Mouse (Mus musculus) layer of hippocampus, adult 11-12 months (tissue): ENCODE measurements around the gene Ip6k1.

ENCODE experiments used
- DNase-seq: peaks from one replicate; pipeline ENCODE4 v3.0.0; 2022; ENCODE audit warnings: low spot score

The Ip6k1 gene

DNA sequence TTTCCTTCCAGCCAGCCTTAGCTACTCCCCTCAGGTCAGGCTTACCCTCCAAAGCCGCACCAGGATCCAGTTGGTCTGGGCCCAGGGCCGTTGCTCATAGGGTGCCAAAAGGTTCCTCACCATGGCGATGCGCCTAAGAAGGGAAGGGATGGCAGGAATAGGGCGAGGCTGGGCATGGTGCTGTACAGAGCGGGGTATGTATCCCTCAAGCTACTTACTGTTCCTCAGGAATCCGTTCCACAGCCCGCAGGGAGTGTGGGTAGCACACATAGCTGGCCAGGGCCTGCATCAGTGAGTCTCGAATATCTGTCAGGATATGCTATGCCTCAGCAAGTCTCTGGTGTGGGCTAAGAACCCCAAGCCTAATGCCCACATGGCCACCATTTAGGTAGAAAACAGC, 56.0 kb downstream of the Ip6k1 start:
- DNase-seq = no peak

DNA sequence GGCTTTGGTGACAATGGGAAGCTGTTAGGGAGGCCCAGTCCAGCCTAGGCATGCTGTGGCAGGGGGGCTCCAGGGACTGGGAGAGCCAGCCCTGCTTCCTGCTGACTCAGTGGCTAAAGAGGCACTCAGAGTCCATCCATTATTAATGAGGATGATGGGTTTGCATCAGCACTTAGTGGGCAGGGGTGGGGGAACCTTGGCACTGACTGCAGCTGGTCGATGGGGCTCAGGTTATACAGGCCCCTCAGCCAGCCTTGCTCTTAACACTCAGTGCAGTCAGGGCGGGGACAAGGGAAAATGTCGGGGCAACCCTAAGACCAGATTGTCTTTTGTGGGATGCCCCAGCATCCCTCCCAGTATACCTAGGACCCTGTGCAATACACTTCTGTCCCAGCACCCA, 59.8 kb downstream of the Ip6k1 start:
- DNase-seq = no peak

DNA sequence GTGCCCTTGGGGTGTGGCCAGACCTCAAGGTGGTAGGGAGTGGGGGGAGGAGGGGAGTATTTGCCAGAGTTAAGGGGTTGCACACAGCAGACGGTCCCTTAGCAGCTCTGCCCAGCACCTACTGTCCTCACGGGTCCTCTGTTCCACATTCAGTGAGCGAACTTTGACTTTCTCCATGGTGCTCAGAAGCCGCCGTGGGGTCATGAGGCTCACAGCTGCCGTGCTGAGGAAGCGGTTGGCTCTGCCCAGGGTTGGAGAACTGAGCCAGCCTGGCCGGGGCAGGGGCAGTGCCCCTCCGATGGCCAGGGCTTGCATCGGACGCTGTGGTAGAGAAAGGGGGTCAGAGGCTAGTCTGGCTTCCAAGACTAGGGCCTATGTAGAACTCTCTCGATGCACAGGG, 61.1 kb downstream of the Ip6k1 start:
- DNase-seq = no peak

DNA sequence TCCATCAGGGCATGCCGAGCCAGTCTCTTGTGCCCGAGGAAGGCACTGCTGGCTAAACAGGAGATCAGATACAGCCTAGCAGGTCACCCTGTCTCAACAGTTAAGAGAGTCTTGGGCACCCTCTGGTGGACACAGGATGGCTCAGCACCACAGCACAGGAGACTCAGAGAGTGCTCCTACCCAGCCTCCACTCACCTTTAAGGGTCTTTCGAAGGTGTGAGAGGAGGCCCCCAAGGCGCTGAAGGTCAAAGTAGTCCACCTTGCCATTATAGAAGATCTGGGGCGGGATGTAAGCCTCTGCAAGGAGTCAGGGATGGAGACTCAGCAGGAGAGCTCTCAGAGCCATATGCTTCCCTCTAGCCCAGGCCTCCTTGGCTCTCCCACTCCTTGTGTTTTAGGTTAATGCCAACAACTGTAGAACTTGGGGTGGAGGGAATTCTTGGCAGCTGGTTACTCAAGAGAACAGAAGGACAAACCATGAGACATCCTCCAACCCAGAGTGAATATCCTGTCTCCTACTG, 63.2 kb downstream of the Ip6k1 start:
- peak; percentile 72 for DNase-seq

DNA sequence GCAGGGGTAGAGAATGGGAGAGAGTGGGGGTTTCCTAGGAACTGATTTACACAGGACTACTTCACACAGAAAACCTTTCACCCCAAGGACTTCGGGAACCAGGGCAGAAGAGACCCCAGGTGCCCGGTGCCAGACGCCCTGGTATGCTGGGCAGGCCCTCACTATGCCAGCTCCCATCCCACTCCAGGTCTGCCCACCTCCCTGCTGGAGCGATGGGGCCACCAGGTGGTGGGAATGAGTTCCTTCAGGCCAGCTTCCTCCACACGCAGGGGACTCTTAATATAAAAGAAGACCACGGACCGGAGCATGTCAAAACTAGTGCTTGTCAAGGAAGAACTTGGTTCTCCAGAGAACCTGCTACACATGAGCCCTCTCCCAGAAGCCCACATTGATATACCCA, 64.9 kb downstream of the Ip6k1 start:
- DNase-seq = no peak

DNA sequence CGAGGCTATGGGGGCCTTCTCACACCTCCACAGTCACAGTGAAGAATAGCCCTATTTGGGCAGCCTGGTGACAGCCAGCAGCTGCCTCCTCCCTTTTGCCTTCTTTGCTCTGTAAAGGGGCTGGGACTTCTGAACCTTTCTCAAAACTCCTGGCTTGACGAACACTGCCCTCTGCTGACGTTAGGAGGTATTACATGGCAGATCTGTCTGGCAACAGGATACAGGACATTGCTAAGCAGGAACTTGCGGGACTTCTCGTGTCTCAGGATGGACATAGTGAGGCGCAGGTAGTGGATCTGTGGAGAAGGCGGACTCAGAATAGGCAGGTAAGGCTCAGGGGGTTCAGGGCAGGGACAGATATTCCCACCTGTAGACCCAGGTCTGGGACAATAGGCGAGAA, 65.6 kb downstream of the Ip6k1 start:
- DNase-seq = peak; percentile 86

DNA sequence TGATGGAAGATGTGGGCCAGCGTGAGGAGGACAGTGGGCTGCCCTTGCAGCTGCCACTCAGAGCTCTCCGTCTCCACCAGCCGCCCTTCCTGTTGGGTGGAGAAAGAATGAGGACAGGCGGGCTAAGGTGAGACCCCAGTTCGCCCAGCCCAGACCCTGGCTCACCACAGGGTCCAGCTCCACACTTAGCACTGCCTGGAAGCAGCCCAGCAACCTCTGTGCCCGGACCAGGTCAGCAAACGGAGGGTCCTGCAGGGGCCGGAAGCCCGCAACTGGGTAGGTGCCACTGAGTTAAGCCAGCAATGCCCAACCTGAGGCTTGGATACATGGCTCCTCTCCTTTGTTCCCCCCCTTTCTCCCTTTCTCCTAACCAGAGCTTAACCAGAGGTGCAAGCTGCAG, 66.7 kb downstream of the Ip6k1 start:
- DNase-seq = no peak

DNA sequence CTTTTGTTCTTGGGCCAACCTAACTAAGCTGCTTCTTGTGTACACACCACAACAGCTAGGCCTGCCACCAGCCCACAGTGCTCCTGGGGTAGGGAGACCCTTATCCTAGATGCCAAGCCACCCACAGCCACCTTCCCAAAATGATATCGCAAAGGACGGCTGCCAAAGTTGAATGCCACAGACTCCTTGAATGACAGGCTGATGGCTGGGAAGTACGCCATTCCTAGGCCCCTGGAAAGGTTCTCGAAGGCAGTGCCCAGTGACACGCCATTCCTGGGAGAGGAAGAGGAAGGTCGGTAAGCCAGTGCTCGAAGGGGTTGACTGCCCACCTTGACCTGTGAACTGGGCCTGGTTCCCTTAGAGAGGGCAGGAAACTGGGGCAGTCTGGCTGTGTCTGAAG, 67.2 kb downstream of the Ip6k1 start:
- DNase-seq = no peak

DNA sequence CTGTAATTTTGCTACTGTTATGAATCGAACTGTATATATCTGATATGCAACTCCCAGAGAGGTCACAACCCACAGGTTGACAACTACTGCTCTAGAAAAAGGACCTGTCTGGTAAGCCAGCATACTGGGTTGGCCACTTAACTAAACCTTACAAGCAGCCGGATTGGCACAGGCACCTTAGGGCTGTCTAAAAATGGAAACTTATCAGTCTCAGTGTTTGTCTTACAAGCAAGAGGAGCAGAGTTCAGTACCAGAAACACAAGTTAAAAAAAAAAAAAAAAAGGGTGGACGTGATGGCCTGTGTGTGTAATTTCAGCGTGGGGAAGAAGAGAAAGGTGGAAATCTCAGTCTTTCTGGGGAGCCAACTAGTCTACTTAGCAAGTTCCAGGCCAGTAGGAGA, 69.5 kb downstream of the Ip6k1 start:
- DNase-seq = no peak

DNA sequence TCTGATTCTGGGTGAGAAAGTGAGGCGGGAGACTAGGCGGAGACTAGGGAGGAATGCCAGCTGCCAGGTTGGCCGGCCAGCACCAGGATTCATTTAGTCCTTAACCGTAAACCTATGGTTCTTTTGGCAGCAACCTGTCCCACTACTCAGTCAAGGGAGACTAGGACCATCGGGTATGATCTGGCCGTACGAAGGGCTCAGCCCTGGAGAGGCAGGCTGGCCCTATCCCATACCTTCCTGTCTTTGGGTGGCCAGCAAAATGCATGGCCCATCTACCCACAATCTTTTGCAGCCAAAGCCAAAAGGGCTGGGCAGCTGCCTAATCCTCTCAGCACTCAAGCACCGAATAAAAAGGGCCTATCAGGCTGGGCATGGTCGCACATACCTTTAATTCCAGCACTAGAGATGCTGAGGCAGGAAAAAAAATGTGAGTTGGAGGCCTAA, 70.2 kb downstream of the Ip6k1 start:
- DNase-seq = no peak

DNA sequence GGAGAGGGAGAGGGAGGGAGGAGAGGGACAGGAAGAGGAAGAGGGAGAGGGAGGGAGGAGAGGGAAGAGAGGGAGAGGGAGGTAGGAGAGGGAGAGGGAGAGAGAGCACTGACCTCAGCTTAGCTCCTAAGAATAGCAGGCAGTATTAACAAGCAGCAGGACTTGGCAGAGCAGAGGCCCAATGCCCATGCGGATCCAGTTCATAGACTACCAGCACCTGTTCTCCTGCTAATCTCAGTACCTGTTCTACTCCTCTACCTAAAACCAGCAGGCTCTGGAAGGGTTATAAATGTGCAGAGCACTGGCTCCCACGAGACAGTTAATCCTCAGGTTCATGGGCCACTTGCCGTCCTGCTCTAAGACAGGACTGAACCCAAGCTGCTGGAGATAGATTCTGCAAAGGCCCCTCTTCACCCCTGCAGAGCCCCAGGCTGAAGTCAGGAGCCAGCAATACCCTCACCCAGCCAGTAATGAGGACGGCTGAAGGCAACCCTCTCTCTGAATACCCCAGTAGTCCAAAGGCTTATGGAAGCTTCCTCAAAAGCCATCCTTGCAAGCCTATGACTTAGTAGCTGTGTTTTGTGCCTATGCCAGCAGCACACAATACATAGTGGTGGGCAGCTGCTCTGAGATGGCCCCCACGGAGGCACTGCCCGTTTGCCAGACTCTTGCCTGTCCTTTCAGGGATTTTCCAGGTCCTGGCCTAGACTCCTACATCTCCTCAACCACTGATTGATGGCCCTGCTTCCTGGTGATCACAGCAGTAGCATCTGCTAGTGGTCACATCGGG, 71.0 kb downstream of the Ip6k1 start:
- DNase-seq = no peak

DNA sequence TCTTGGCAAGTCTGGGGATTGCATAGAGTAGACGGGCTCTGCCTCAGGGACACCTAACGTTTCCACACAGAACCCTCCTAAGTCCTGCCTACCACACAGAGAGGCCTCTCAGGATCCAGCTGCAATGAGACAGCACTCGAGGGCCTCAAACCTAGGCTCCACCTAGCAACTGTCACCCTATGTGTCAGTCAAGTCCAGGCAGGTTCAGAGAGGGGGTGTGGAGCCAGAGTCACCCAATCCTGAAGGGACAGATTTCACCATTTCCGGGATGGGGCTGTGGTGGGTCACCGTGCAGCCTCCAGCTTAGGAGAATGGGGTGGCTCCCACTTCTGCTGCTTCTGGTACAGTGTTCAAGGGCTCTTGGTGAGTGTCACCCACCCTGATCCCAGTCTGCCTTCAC, 77.9 kb downstream of the Ip6k1 start, which contains the start of gene Mst1:
TSS of gene Mst1 (plus strand) at position 269 of the 400 bp plus-strand sequence.
- no peak for DNase-seq

DNA sequence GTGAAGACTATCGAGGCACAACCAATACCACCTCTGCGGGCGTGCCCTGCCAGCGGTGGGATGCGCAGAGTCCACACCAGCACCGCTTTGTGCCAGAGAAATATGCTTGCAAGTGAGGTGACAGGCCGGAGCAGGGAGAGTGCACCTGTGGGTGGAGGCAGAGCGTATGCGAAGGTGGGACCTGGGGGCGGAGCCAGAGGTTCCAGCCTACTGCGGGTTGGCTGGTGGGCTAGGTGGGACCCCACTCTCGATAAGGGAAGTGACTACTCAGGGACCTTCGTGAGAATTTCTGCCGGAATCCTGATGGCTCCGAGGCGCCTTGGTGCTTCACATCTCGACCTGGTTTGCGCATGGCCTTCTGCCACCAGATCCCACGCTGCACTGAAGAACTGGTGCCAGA, 80.2 kb downstream of the Ip6k1 start:
- no peak for DNase-seq

DNA sequence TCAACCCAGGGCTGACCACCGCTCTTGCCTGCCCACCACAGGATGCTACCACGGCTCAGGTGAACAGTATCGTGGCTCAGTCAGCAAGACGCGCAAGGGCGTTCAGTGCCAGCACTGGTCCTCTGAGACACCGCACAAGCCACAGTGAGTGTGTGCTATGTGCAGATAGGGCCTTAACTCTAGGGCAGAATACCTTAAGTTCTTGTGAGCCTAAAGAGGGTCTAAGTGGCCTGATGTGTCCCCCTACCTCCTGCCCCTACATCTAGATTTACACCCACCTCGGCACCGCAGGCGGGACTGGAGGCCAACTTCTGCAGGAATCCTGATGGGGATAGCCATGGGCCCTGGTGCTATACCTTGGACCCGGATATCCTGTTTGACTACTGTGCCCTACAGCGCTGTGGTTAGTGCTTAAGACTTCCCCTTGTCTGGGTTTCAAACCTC, 80.7 kb downstream of the Ip6k1 start, which contains the start of gene Rnf123:
TSS of gene Rnf123 (minus strand) at position 359 of the 444 bp plus-strand sequence.
- no peak for DNase-seq

DNA sequence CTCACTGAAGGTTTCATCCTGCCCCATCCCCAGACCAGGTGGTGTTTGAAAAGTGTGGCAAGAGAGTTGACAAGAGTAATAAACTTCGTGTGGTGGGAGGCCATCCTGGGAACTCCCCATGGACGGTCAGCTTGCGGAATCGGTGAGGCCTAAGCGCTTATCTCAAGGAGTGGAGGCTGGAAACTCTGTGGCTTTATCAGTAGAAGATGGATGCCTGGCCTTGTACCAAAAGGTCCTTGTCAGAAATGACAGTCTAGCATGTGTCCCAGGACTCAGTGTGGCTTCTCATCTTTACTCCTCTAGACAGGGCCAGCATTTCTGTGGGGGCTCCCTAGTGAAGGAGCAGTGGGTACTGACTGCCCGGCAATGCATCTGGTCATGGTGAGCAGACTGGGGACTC, 81.3 kb downstream of the Ip6k1 start:
- no peak for DNase-seq

DNA sequence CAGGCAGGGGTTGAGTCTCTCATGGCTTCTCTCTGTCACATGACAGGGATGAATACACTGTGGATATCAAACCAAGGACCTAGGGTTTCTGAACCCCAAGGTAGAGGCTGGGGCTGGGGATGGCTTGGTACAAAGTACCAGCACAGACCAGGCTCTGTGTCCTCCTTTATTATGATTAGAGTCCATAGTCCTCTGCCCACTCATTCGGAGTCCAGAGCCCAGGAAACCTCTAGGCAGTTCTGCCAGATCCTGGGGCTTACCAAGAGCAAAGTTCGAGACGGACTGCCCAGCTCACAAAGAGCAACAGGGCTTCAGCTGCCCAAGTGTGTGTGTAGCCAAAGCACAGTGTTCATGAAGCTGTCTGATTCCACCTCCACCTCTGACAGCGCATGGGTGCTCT, 83.0 kb downstream of the Ip6k1 start:
- no peak for DNase-seq

DNA sequence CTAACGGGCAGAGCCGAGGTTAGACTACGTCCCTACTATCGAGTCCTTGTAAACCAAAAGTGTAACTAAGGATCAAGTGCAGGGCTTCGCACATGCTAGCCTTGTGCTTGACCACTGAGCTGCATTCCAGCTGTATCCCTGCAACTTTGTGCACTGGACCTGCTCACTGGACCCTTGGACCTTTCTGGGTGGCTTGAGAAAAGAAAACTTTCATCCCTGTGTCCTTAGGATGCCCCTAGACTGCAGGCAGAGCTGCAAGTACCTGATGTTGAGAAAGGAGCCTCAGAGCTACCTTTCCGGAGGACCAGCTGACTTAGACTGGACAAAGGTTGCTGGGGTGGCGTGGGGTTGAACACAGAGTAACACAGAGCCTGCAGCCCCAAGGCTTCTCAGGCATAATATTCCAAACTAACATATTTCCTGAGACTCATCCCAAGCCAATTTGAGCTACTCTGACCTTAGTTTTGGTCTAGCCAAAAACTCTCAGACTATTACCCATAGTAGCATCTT, 88.4 kb downstream of the Ip6k1 start:
- DNase-seq = no peak

DNA sequence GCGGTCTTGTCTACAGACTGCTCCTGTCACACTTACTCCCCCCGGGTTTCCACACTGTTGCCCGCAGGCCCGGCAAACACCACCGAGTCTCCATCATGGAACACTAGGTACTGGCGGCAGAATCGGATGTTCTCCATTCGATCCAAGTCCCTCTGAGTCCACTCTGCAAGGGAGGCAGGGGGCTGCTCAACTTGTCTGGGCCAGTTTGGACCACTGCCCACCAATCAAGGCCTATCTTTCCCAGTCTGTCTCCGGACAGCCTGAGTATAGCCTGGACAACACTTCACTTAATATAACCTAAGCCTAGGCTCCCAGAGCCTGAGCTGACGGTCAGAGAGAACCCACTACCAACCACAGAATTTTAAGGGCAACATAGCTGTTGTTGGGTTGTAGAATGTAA, 91.3 kb downstream of the Ip6k1 start:
- DNase-seq = no peak

DNA sequence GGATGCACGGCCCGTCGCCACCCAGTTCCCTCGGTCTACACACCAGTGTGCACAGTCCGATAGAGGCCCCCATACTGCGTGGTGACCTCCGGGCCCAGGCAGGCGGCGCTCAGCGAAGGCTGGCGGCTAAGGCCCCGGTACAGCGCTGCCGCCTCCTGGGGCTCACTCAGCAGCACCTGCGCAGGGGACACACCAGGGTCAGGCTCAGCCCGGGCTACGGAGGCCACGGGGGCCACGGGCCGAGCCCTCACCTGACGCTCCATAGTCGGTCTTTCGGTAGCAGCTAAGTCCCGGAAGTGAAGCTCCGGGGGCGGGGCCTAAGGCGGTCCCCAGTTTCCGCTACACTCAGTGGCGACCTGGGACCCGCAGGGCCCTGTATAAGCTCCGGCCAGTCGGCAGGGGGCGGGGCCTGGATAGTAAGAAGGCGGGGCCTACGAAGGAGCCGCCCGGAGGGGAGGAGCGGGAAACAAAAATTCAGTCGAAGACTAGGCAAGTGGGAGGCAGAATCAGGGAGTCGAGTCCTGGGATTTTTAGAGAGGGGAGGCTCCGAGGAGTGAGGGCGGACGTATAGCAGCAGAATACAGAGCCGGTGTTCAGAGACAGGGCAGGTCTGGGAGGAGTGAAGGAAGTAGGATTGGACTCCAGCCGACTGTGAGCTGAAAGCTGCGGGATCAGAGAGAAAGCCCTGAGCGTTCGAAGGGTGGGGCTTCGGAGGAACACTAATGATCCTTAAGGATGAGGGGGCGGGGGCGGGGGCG, 92.1 kb downstream of the Ip6k1 start, which contains the start of gene Apeh:
TSS of gene Apeh (minus strand) at position 423 of the 758 bp plus-strand sequence.
- DNase-seq = peak; percentile 92

DNA sequence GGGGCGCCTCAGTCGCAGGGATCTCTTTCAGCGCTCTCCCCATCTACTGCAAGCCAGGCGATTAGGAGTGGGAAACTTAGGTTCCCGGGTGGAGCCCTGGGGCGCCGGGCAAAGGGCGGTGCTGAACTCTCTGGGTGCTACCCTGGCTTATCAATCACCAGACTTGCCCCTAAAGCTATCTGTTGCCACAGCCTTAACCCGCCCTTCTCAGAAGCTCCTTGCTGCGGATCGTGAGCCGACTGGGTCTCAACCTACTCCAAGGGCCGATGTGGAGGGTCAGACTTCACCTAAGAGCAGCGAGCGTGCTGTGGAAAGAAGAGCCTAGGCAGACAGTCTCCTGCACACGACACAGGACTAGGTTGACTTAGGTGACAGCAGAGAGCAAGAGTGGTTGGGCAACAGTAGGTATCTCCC, 92.7 kb downstream of the Ip6k1 start:
- no peak for DNase-seq

DNA sequence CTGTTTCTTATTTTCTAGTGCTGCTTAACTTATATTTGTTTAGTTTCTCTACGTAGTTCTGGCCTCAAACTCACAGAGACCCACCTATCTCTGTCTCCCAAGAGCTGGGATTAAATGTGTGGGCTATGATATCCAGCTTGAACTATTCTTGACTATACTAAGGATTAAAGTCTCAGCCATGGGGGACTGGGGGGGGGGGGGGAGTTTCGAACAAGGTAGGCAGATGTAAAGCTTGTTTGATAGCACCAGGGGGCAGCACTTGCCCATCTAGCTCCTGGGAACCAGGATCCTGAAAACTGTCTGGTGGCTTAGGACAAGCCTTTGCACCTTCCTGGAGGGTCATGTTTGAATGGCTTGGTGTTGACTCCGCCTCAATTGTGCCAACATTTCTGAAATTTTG, 93.2 kb downstream of the Ip6k1 start:
- peak; percentile 62 for DNase-seq

DNA sequence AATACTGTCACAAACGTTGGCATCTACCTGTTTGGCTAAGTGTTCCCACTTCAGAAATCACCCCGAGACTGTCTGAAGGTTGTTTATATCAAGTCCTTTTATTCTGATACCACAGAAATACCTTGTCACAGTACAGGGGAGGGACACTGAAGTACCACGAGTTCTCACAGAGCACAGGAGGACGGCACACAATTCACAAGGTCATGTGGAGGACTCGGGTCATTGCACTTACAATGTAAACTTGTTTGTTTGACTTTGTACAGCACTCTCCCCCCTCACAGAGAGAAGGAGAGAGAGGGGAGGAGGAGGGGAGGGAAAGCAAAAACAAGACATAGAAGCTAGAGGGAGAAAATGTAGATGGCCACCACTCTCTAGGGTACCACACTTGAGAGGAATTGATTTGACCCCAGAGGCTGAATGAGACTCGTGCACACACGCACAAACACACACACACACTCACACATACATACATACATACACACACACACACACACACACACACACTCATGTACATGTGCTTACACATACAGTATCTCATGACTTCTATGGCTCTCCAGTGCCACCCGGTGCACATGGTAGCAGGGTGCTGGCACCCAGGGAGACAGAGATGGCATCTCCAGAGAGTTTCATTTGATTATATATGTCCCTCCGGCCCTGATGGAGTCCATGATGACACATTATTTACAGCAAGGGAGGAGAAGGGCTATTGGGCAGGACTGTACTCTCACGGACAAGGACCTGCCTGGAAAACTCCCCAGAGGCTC, 93.8 kb downstream of the Ip6k1 start:
- no peak for DNase-seq
